Mouse (Mus musculus) limb, embryonic 14.5 days (tissue): ENCODE measurements around the gene Prpf4. TPM values are rescaled to one million over a fixed set of nuclear protein-coding genes. Genes with fewer than 3 reads are reported as not detected.

Experiments
- ATAC-seq: fragments of 200-750 bp; cut with Nextera tagmentation; 2 replicates; pipeline ENCODE4 v1.8.0; 2017; ENCODE audit warnings: low read depth, moderate number of reproducible peaks, moderate TSS enrichment; ENCODE audit not compliant: low FRiP score
- DNase-seq: peaks from one replicate; pipeline ENCODE4 v3.0.0-alpha.2; 2015; ENCODE audit warnings: low spot score
- H3K27ac ChIP-seq: fragments of 300-500 bp; sonication (generic); replicated peaks from 2 replicates; pipeline ENCODE4 v1.5.1; 2014; ENCODE audit warnings: low read depth, mild to moderate bottlenecking, low read length, moderate library complexity, mixed read lengths
- H3K27me3 ChIP-seq: fragments of 300-500 bp; sonication (generic); 2 replicates; pipeline ENCODE4 v1.6.1; 2014; ENCODE audit warnings: low read length, mixed read lengths; ENCODE audit not compliant: control insufficient read depth, insufficient read depth
- H3K36me3 ChIP-seq: fragments of 300-500 bp; sonication (generic); 2 replicates; pipeline ENCODE4 v1.6.1; 2014; ENCODE audit warnings: mild to moderate bottlenecking, low read length, moderate library complexity, mixed read lengths; ENCODE audit not compliant: control insufficient read depth, insufficient read depth
- H3K4me1 ChIP-seq: fragments of 300-500 bp; sonication (generic); 2 replicates; pipeline ENCODE4 v1.6.1; 2014; ENCODE audit warnings: antibody characterized with exemption, low read length, mixed read lengths; ENCODE audit not compliant: control insufficient read depth, insufficient read depth
- H3K4me2 ChIP-seq: fragments of 300-500 bp; sonication (generic); replicated peaks from 2 replicates; pipeline ENCODE4 v1.6.1; 2014; ENCODE audit warnings: low read depth, mild to moderate bottlenecking, low read length, moderate library complexity; ENCODE audit not compliant: severe bottlenecking
- H3K4me3 ChIP-seq: fragments of 300-500 bp; sonication (generic); replicated peaks from 2 replicates; pipeline ENCODE4 v1.5.1; 2014; ENCODE audit warnings: low read length
- H3K9ac ChIP-seq: fragments of 300-500 bp; sonication (generic); 2 replicates; pipeline ENCODE4 v1.6.1; 2014; ENCODE audit warnings: mild to moderate bottlenecking, low read depth, low read length, moderate library complexity; ENCODE audit not compliant: severe bottlenecking
- H3K9me3 ChIP-seq: fragments of 300-500 bp; sonication (generic); 2 replicates; pipeline ENCODE4 v1.6.1; 2016; ENCODE audit warnings: low read length; ENCODE audit not compliant: control insufficient read depth
- POLR2A ChIP-seq: fragments of 200-500 bp; IDR thresholded peaks from 2 replicates; pipeline ENCODE4 v1.8.0; 2012; ENCODE audit warnings: inconsistent platforms, mild to moderate bottlenecking, moderate library complexity, borderline replicate concordance; ENCODE audit not compliant: insufficient read depth, insufficient read length; ENCODE audit errors: extremely low read depth
- WGBS: fragments of 180-500 bp; shearing (Covaris S2); extraction: QIAGEN DNeasy Blood & Tissue Kit; methylation state at CpG from one replicate; pipeline ENCODE4 v1.1.7; 2014; 5-methylcytosine and 5-hydroxymethylcytosine counted together
- polyA plus RNA-seq, 2 experiments: library from polyadenylated mRNA; depleted of rRNA in 1 of 2; stranded (reverse) in 1 of 2; unstranded in 1 of 2; fragments of >200 nt; fragmentation: Nextera tagmentation in 1 of 2; extraction: Ambion mirVana in 1 of 2; gene quantifications; 2 replicates each; pipeline versions ENCODE4 v1.2.1 to v1.2.3; 2012 to 2014

Gene Prpf4
- polyA plus RNA-seq, 2 experiments, result 20.8 to 27.4 TPM

- WGBS, result 84% methylated on average over 2 of the region's 2 CpGs
- Histone ChIP-seq H3K4me2 (no peak overlapping the region), H3K4me3 (no peak overlapping the region), H3K9ac (no peak overlapping the region), H3K27me3 (no peaks in the 10 kb centered on the region), H3K9me3 (no peaks in the 10 kb centered on the region), H3K36me3 (no peaks in the 10 kb centered on the region), H3K4me1 (no peaks in the 10 kb centered on the region), H3K27ac (no peak overlapping the region)
- no peak for ATAC-seq
- no peak for TF ChIP-seq POLR2A
- DNase-seq, result no peak
Observed at GRCm38 (mm10) chr4:62472071-62472470, 63.5 kb downstream of the Prpf4 start.

GRCm38 (mm10) chr4:62475131-62475530 lies 66.5 kb downstream of the Prpf4 start:
- no peak for TF ChIP-seq POLR2A
- DNase-seq (no peak), ATAC-seq (no peak)
- Histone ChIP-seq H3K9me3 (no peaks in the 10 kb centered on the region), H3K4me3 (no peak overlapping the region), H3K27me3 (peaks cover 10% of the 10 kb centered on the region; the same call in 1 of the 2 replicates), H3K4me2 (no peak overlapping the region), H3K9ac (no peak overlapping the region), H3K27ac (no peak overlapping the region), H3K4me1 (peaks cover 4% of the 10 kb centered on the region; the same call in 1 of the 2 replicates), H3K36me3 (no peaks in the 10 kb centered on the region)
- WGBS, result 85% methylated on average over 2 of the region's 2 CpGs

- Histone ChIP-seq H3K9ac (no peak overlapping the region), H3K36me3 (no peaks in the 10 kb centered on the region), H3K27ac (no peak overlapping the region), H3K27me3 (peaks cover 10% of the 10 kb centered on the region; the same call in 1 of the 2 replicates), H3K9me3 (no peaks in the 10 kb centered on the region), H3K4me1 (peaks cover 4% of the 10 kb centered on the region; the same call in 1 of the 2 replicates), H3K4me3 (no peak overlapping the region), H3K4me2 (no peak overlapping the region)
- ATAC-seq, result no peak
- no peak for DNase-seq
- no peak for TF ChIP-seq POLR2A
- WGBS, result 84% methylated on average over 6 of the region's 6 CpGs
Observed at GRCm38 (mm10) chr4:62475793-62476192, 67.2 kb downstream of the Prpf4 start.

Other genes with a start within 250 kb of the Prpf4 start
- gene Zfp37, start 177.8 kb upstream of the Prpf4 start, polyA plus RNA-seq (2012; rRNA removed), result 6.2 and 7.2 TPM in 2 replicates
- 9.5 and 12.0 TPM in 2 replicates for gene Zfp37, start 177.8 kb upstream of the Prpf4 start, polyA plus RNA-seq (2014; fragmentation: Nextera tagmentation; extraction: Ambion mirVana)
- gene Slc31a2, start 146.2 kb upstream of the Prpf4 start, polyA plus RNA-seq (2012; rRNA removed), result 14.4 and 15.8 TPM in 2 replicates
- 15.2 and 15.6 TPM in 2 replicates for gene Slc31a2, start 146.2 kb upstream of the Prpf4 start, polyA plus RNA-seq (2014; fragmentation: Nextera tagmentation; extraction: Ambion mirVana)
- gene Fkbp15, start 48.2 kb upstream of the Prpf4 start, polyA plus RNA-seq (2012; rRNA removed), result 24.1 and 25.7 TPM in 2 replicates
- 29.3 and 29.6 TPM in 2 replicates for gene Fkbp15, start 48.2 kb upstream of the Prpf4 start, polyA plus RNA-seq (2014; fragmentation: Nextera tagmentation; extraction: Ambion mirVana)
- gene Slc31a1, start 48.1 kb upstream of the Prpf4 start, polyA plus RNA-seq (2012; rRNA removed), result 33.1 and 33.3 TPM in 2 replicates
- gene Slc31a1, start 48.1 kb upstream of the Prpf4 start, polyA plus RNA-seq (2014; fragmentation: Nextera tagmentation; extraction: Ambion mirVana), result 45.0 and 46.0 TPM in 2 replicates
- 114 and 146 TPM in 2 replicates for gene Cdc26, start 155 bp upstream of the Prpf4 start, polyA plus RNA-seq (2012; rRNA removed)
- 184 and 190 TPM in 2 replicates for gene Cdc26, start 155 bp upstream of the Prpf4 start, polyA plus RNA-seq (2014; fragmentation: Nextera tagmentation; extraction: Ambion mirVana)
- 0.14 and 0.46 TPM in 2 replicates for gene Rnf183, start 26.5 kb downstream of the Prpf4 start, polyA plus RNA-seq (2012; rRNA removed)
- gene Rnf183, start 26.5 kb downstream of the Prpf4 start, polyA plus RNA-seq (2014; fragmentation: Nextera tagmentation; extraction: Ambion mirVana), result not detected in 2 replicates
- gene Wdr31, start 62.1 kb downstream of the Prpf4 start, polyA plus RNA-seq (2012; rRNA removed), result 3.9 and 4.1 TPM in 2 replicates
- gene Wdr31, start 62.1 kb downstream of the Prpf4 start, polyA plus RNA-seq (2014; fragmentation: Nextera tagmentation; extraction: Ambion mirVana), result 4.6 TPM in 2 replicates
- 7.2 and 7.4 TPM in 2 replicates for gene Bspry, start 71.3 kb downstream of the Prpf4 start, polyA plus RNA-seq (2012; rRNA removed)
- 11.7 and 13.3 TPM in 2 replicates for gene Bspry, start 71.3 kb downstream of the Prpf4 start, polyA plus RNA-seq (2014; fragmentation: Nextera tagmentation; extraction: Ambion mirVana)
- 7.6 and 9.0 TPM in 2 replicates for gene Hdhd3, start 94.7 kb downstream of the Prpf4 start, polyA plus RNA-seq (2012; rRNA removed)
- gene Hdhd3, start 94.7 kb downstream of the Prpf4 start, polyA plus RNA-seq (2014; fragmentation: Nextera tagmentation; extraction: Ambion mirVana), result 12.6 and 15.0 TPM in 2 replicates
- gene Alad, start 111.1 kb downstream of the Prpf4 start, polyA plus RNA-seq (2012; rRNA removed), result 57.3 and 66.7 TPM in 2 replicates
- gene Alad, start 111.1 kb downstream of the Prpf4 start, polyA plus RNA-seq (2014; fragmentation: Nextera tagmentation; extraction: Ambion mirVana), result 90.2 and 97.8 TPM in 2 replicates
- 39.8 and 51.4 TPM in 2 replicates for gene Pole3, start 116.3 kb downstream of the Prpf4 start, polyA plus RNA-seq (2012; rRNA removed)
- gene Pole3, start 116.3 kb downstream of the Prpf4 start, polyA plus RNA-seq (2014; fragmentation: Nextera tagmentation; extraction: Ambion mirVana), result 77.9 and 80.2 TPM in 2 replicates
- 0.35 and 0.51 TPM in 2 replicates for gene 4933430I17Rik, start 116.6 kb downstream of the Prpf4 start, polyA plus RNA-seq (2012; rRNA removed)
- 0.14 and 0.54 TPM in 2 replicates for gene 4933430I17Rik, start 116.6 kb downstream of the Prpf4 start, polyA plus RNA-seq (2014; fragmentation: Nextera tagmentation; extraction: Ambion mirVana)
- 67.6 and 68.2 TPM in 2 replicates for gene Rgs3, start 151.1 kb downstream of the Prpf4 start, polyA plus RNA-seq (2012; rRNA removed)
- gene Rgs3, start 151.1 kb downstream of the Prpf4 start, polyA plus RNA-seq (2014; fragmentation: Nextera tagmentation; extraction: Ambion mirVana), result 37.6 and 40.2 TPM in 2 replicates